Mouse (Mus musculus): ENCODE measurements at regions not wholly inside any gene's neighbourhood (a gene's known extent, or its start where the extent isn't known, plus 50 kb on each side); places are given as distances from the start of the nearest gene placed in this dataset.

GRCm38 (mm10) chr1:137902859-137903258 is 272.6 kb downstream of the Ptprc start:
- Histone ChIP-seq H3K27ac (ENCODE audit: low read depth) (no peak overlapping the region), H3K36me3 (ENCODE audit: control insufficient read depth, insufficient read depth, low read length) (peaks cover 8% of the 10 kb centered on the region; the same call in 1 of the 2 replicates), H3K9me3 (ENCODE audit: control insufficient read depth, low read length) (no peaks in the 10 kb centered on the region), H3K27me3 (replicated peaks; ENCODE audit: control insufficient read depth, insufficient read depth, low read length) (no peaks in the 10 kb centered on the region), H3K9ac (ENCODE audit: low read length) (no peak overlapping the region), H3K4me2 (ENCODE audit: low read length) (peak overlapping the region; percentile 56), H3K4me3 (ENCODE audit: low read depth, low read length) (no peak overlapping the region), H3K4me1 (replicated peaks; ENCODE audit: control insufficient read depth, insufficient read depth, low read length) (peaks cover 25% of the 10 kb centered on the region)
- 56% methylated on average over 6 of the region's 6 CpGs for WGBS
- no peak for ATAC-seq (replicated peaks; ENCODE audit: low FRiP score, low TSS enrichment, low read depth)
- no peak for DNase-seq (ENCODE audit: low spot score)

GRCm38 (mm10) chr1:137901996-137902395 is 273.5 kb downstream of the Ptprc start:
- 75% methylated on average over 4 of the region's 4 CpGs for WGBS
- Histone ChIP-seq H3K27ac (ENCODE audit: low read depth) (no peak overlapping the region), H3K4me2 (ENCODE audit: low read length) (peak overlapping the region; percentile 56), H3K4me3 (ENCODE audit: low read depth, low read length) (no peak overlapping the region), H3K27me3 (replicated peaks; ENCODE audit: control insufficient read depth, insufficient read depth, low read length) (no peaks in the 10 kb centered on the region), H3K9me3 (ENCODE audit: control insufficient read depth, low read length) (no peaks in the 10 kb centered on the region), H3K36me3 (ENCODE audit: control insufficient read depth, insufficient read depth, low read length) (peaks cover 8% of the 10 kb centered on the region; the same call in 1 of the 2 replicates), H3K9ac (ENCODE audit: low read length) (no peak overlapping the region), H3K4me1 (replicated peaks; ENCODE audit: control insufficient read depth, insufficient read depth, low read length) (peaks cover 25% of the 10 kb centered on the region)
- DNase-seq (ENCODE audit: low spot score), result no peak
- no peak for ATAC-seq (replicated peaks; ENCODE audit: low FRiP score, low TSS enrichment, low read depth)

- peak overlapping the region; percentile 56 for H3K4me2 ChIP-seq (ENCODE audit: low read length)
- ATAC-seq (replicated peaks; ENCODE audit: low FRiP score, low TSS enrichment, low read depth), result no peak
- peaks cover 23% of the 10 kb centered on the region for H3K4me1 ChIP-seq (replicated peaks; ENCODE audit: control insufficient read depth, insufficient read depth, low read length)
- no peak for DNase-seq (ENCODE audit: low spot score)
- peak overlapping the region; percentile 92 for H3K9ac ChIP-seq (ENCODE audit: low read length)
- peak overlapping the region; percentile 95 for H3K4me3 ChIP-seq (ENCODE audit: low read depth, low read length)
- WGBS, result 66% methylated on average over 5 of the region's 5 CpGs
- no peaks in the 10 kb centered on the region for H3K9me3 ChIP-seq (ENCODE audit: control insufficient read depth, low read length)
- peak overlapping the region; percentile 95; the same call in 1 of the 2 replicates for H3K27ac ChIP-seq (ENCODE audit: low read depth)
- H3K27me3 ChIP-seq (replicated peaks; ENCODE audit: control insufficient read depth, insufficient read depth, low read length), result no peaks in the 10 kb centered on the region
- peaks cover 8% of the 10 kb centered on the region; the same call in 1 of the 2 replicates for H3K36me3 ChIP-seq (ENCODE audit: control insufficient read depth, insufficient read depth, low read length)
Observed at GRCm38 (mm10) chr1:137901211-137901610, 274.3 kb downstream of the Ptprc start.

GRCm38 (mm10) chr1:137900621-137901071 is 274.9 kb downstream of the Ptprc start:
- 0 out of 2 replicates have a peak, but pooled peaks have one; percentile 9 for ATAC-seq (replicated peaks; ENCODE audit: low FRiP score, low TSS enrichment, low read depth)
- H3K27me3 ChIP-seq (replicated peaks; ENCODE audit: control insufficient read depth, insufficient read depth, low read length), result no peaks in the 10 kb centered on the region
- 3% methylated on average over 8 of the region's 8 CpGs for WGBS
- peak overlapping the region; percentile 95 for H3K4me3 ChIP-seq (ENCODE audit: low read depth, low read length)
- H3K36me3 ChIP-seq (ENCODE audit: control insufficient read depth, insufficient read depth, low read length), result peaks cover 8% of the 10 kb centered on the region; the same call in 1 of the 2 replicates
- H3K4me1 ChIP-seq (replicated peaks; ENCODE audit: control insufficient read depth, insufficient read depth, low read length), result peaks cover 21% of the 10 kb centered on the region
- no peaks in the 10 kb centered on the region for H3K9me3 ChIP-seq (ENCODE audit: control insufficient read depth, low read length)
- peak overlapping the region; percentile 56 for H3K4me2 ChIP-seq (ENCODE audit: low read length)
- H3K27ac ChIP-seq (ENCODE audit: low read depth), result peak overlapping the region; percentile 95
- no peak for DNase-seq (ENCODE audit: low spot score)
- H3K9ac ChIP-seq (ENCODE audit: low read length), result peak overlapping the region; percentile 92

- Histone ChIP-seq H3K9ac (ENCODE audit: low read length) (peak overlapping the region; percentile 92), H3K4me1 (replicated peaks; ENCODE audit: control insufficient read depth, insufficient read depth, low read length) (peaks cover 15% of the 10 kb centered on the region), H3K9me3 (ENCODE audit: control insufficient read depth, low read length) (no peaks in the 10 kb centered on the region), H3K4me2 (ENCODE audit: low read length) (peak overlapping the region; percentile 56), H3K4me3 (ENCODE audit: low read depth, low read length) (peak overlapping the region; percentile 95), H3K27me3 (replicated peaks; ENCODE audit: control insufficient read depth, insufficient read depth, low read length) (no peaks in the 10 kb centered on the region), H3K27ac (ENCODE audit: low read depth) (peak overlapping the region; percentile 95), H3K36me3 (ENCODE audit: control insufficient read depth, insufficient read depth, low read length) (peaks cover 8% of the 10 kb centered on the region; the same call in 1 of the 2 replicates)
- ATAC-seq (replicated peaks; ENCODE audit: low FRiP score, low TSS enrichment, low read depth) (peak; percentile 91), DNase-seq (ENCODE audit: low spot score) (peak; percentile 86)
- WGBS, result 1% methylated on average over 14 of the region's 14 CpGs
Observed at GRCm38 (mm10) chr1:137899916-137900601, 275.4 kb downstream of the Ptprc start.

- ATAC-seq (replicated peaks; ENCODE audit: low FRiP score, low TSS enrichment, low read depth) (no peak), DNase-seq (ENCODE audit: low spot score) (peak; percentile 62)
- Histone ChIP-seq H3K4me2 (ENCODE audit: low read length) (peak overlapping the region; percentile 56), H3K4me3 (ENCODE audit: low read depth, low read length) (peak overlapping the region; percentile 95), H3K9me3 (ENCODE audit: control insufficient read depth, low read length) (no peaks in the 10 kb centered on the region), H3K36me3 (ENCODE audit: control insufficient read depth, insufficient read depth, low read length) (peaks cover 8% of the 10 kb centered on the region; the same call in 1 of the 2 replicates), H3K27ac (ENCODE audit: low read depth) (peak overlapping the region; percentile 95), H3K4me1 (replicated peaks; ENCODE audit: control insufficient read depth, insufficient read depth, low read length) (peaks cover 15% of the 10 kb centered on the region), H3K27me3 (replicated peaks; ENCODE audit: control insufficient read depth, insufficient read depth, low read length) (no peaks in the 10 kb centered on the region), H3K9ac (ENCODE audit: low read length) (peak overlapping the region; percentile 92)
- 1% methylated on average over 6 of the region's 6 CpGs for WGBS
Observed at GRCm38 (mm10) chr1:137899305-137899704, 276.2 kb downstream of the Ptprc start.

- Histone ChIP-seq H3K9ac (ENCODE audit: low read length) (peak overlapping the region; percentile 92), H3K9me3 (ENCODE audit: control insufficient read depth, low read length) (no peaks in the 10 kb centered on the region), H3K27ac (ENCODE audit: low read depth) (peak overlapping the region; percentile 95), H3K4me1 (replicated peaks; ENCODE audit: control insufficient read depth, insufficient read depth, low read length) (peaks cover 15% of the 10 kb centered on the region), H3K4me2 (ENCODE audit: low read length) (peak overlapping the region; percentile 56), H3K4me3 (ENCODE audit: low read depth, low read length) (peak overlapping the region; percentile 95), H3K36me3 (ENCODE audit: control insufficient read depth, insufficient read depth, low read length) (peaks cover 8% of the 10 kb centered on the region; the same call in 1 of the 2 replicates), H3K27me3 (replicated peaks; ENCODE audit: control insufficient read depth, insufficient read depth, low read length) (no peaks in the 10 kb centered on the region)
- 1% methylated on average over 3 of the region's 3 CpGs for WGBS
- no peak; the same call in 1 of the 2 replicates for ATAC-seq (replicated peaks; ENCODE audit: low FRiP score, low TSS enrichment, low read depth)
- DNase-seq (ENCODE audit: low spot score), result peak; percentile 58
Observed at GRCm38 (mm10) chr1:137898891-137899290, 276.6 kb downstream of the Ptprc start.

GRCm38 (mm10) chr1:137898397-137898796 is 277.1 kb downstream of the Ptprc start:
- Histone ChIP-seq H3K9me3 (ENCODE audit: control insufficient read depth, low read length) (no peaks in the 10 kb centered on the region), H3K4me2 (ENCODE audit: low read length) (peak overlapping the region; percentile 56), H3K4me3 (ENCODE audit: low read depth, low read length) (peak overlapping the region; percentile 95), H3K4me1 (replicated peaks; ENCODE audit: control insufficient read depth, insufficient read depth, low read length) (peaks cover 15% of the 10 kb centered on the region), H3K9ac (ENCODE audit: low read length) (peak overlapping the region; percentile 92), H3K36me3 (ENCODE audit: control insufficient read depth, insufficient read depth, low read length) (peaks cover 8% of the 10 kb centered on the region; the same call in 1 of the 2 replicates), H3K27me3 (replicated peaks; ENCODE audit: control insufficient read depth, insufficient read depth, low read length) (no peaks in the 10 kb centered on the region), H3K27ac (ENCODE audit: low read depth) (peak overlapping the region; percentile 95)
- peak; percentile 95 for ATAC-seq (replicated peaks; ENCODE audit: low FRiP score, low TSS enrichment, low read depth)
- 0% methylated on average over 11 of the region's 11 CpGs for WGBS
- peak; percentile 87 for DNase-seq (ENCODE audit: low spot score)
